Mouse (Mus musculus) neural tube, embryonic 13.5 days (tissue): ENCODE measurements around the gene Gm7137. TPM values are rescaled to one million over a fixed set of nuclear protein-coding genes. Genes with fewer than 3 reads are reported as not detected.
"Not testable (repeated sequence)": the region's sequence is repeated elsewhere in the genome, so short reads cannot be mapped to it uniquely, and the experiment has no call there.

Experiments
- ATAC-seq: fragments of 200-750 bp; cut with Nextera tagmentation; 2 replicates; pipeline ENCODE4 v1.8.0; 2017; ENCODE audit warnings: low read depth, mild to moderate bottlenecking, moderate TSS enrichment, moderate library complexity
- H3K27ac ChIP-seq: fragments of 300-500 bp; sonication (generic); replicated peaks from 2 replicates; pipeline ENCODE4 v1.5.1; 2015; ENCODE audit warnings: moderate library complexity, mild to moderate bottlenecking, inconsistent platforms
- H3K27me3 ChIP-seq: fragments of 300-500 bp; sonication (generic); 2 replicates; pipeline ENCODE4 v1.6.1; 2015; ENCODE audit warnings: mild to moderate bottlenecking, inconsistent platforms
- H3K36me3 ChIP-seq: fragments of 300-500 bp; sonication (generic); 2 replicates; pipeline ENCODE4 v1.6.1; 2015; ENCODE audit warnings: mild to moderate bottlenecking, inconsistent platforms
- H3K4me1 ChIP-seq: fragments of 300-500 bp; sonication (generic); replicated peaks from 2 replicates; pipeline ENCODE4 v1.6.1; 2015; ENCODE audit warnings: inconsistent platforms
- H3K4me2 ChIP-seq: fragments of 300-500 bp; sonication (generic); 2 replicates; pipeline ENCODE4 v1.6.1; 2015; ENCODE audit warnings: inconsistent platforms, mild to moderate bottlenecking, moderate library complexity
- H3K4me3 ChIP-seq: fragments of 300-500 bp; sonication (generic); 2 replicates; pipeline ENCODE4 v1.5.1; 2015; ENCODE audit warnings: mild to moderate bottlenecking, inconsistent platforms
- H3K9ac ChIP-seq: fragments of 300-500 bp; sonication (generic); 2 replicates; pipeline ENCODE4 v1.6.1; 2015; ENCODE audit warnings: moderate library complexity, mild to moderate bottlenecking, inconsistent platforms
- H3K9me3 ChIP-seq: fragments of 300-500 bp; sonication (generic); 2 replicates; pipeline ENCODE4 v1.6.1; 2016; ENCODE audit warnings: inconsistent platforms
- WGBS: fragments of 180-500 bp; shearing (Covaris S2); methylation state at CpG from one replicate; pipeline ENCODE4 v1.1.7; 2015; 5-methylcytosine and 5-hydroxymethylcytosine counted together
- polyA plus RNA-seq: library from polyadenylated mRNA; unstranded; fragments of >200 nt; fragmentation: Nextera tagmentation; extraction: Ambion mirVana; gene quantifications from 2 replicates; pipeline ENCODE4 v1.2.1, GENCODE M21; 2015

The Gm7137 gene
- not detected in 2 replicates for polyA plus RNA-seq

GRCm38 (mm10) chr10:77787876-77788275, at the start of gene Gm7137:
Gene Gm7137 (minus strand): TSS chr10:77788200.
- not testable (repeated sequence) for H3K27me3 ChIP-seq, H3K9ac ChIP-seq, H3K4me1 ChIP-seq, H3K36me3 ChIP-seq, H3K4me3 ChIP-seq, H3K9me3 ChIP-seq, H3K4me2 ChIP-seq, ATAC-seq, H3K27ac ChIP-seq
- WGBS, result 40% methylated on average over 1 of the region's 1 CpGs

- Histone ChIP-seq H3K4me3 (no peak within 1 kb of the TSS), H3K36me3 (no peaks in the 10 kb centered on the region), H3K4me2 (no peak within 1 kb of the TSS), H3K4me1 (no peaks in the 10 kb centered on the region), H3K9ac (no peak within 1 kb of the TSS), H3K9me3 (no peaks in the 10 kb centered on the region), H3K27me3 (no peaks in the 10 kb centered on the region), H3K27ac (no peak within 1 kb of the TSS)
- ATAC-seq, result no peak
- WGBS, result 73% methylated on average over 6 of the region's 9 CpGs
These were observed 47.6 kb upstream of the Gm7137 start, which contains the start of gene Krtap10-10 for GRCm38 (mm10) chr10:77835647-77836046. Gene Krtap10-10 (plus strand): TSS chr10:77835947.

- Histone ChIP-seq H3K4me1 (no peaks in the 10 kb centered on the region), H3K9ac (no peak within 1 kb of the TSS), H3K9me3 (peaks cover 5% of the 10 kb centered on the region; the same call in 1 of the 2 replicates), H3K4me3 (no peak within 1 kb of the TSS), H3K27me3 (no peaks in the 10 kb centered on the region), H3K27ac (no peak within 1 kb of the TSS), H3K4me2 (no peak within 1 kb of the TSS), H3K36me3 (no peaks in the 10 kb centered on the region)
- 83% methylated on average over 6 of the region's 6 CpGs for WGBS
- ATAC-seq, result no peak
These were observed 39.0 kb upstream of the Gm7137 start, which contains the start of gene Krtap10-4 for GRCm38 (mm10) chr10:77826951-77827350. Gene Krtap10-4 (minus strand): TSS chr10:77827095.

- H3K4me2 ChIP-seq, result no peak overlapping the region
- H3K9ac ChIP-seq, result no peak overlapping the region
- no peaks in the 10 kb centered on the region for H3K36me3 ChIP-seq
- no peak overlapping the region for H3K4me3 ChIP-seq
- WGBS, result 46% methylated on average over 4 of the region's 4 CpGs
- ATAC-seq, result no peak
- no peaks in the 10 kb centered on the region for H3K27me3 ChIP-seq
- peaks cover 5% of the 10 kb centered on the region; the same call in 1 of the 2 replicates for H3K9me3 ChIP-seq
- H3K27ac ChIP-seq, result no peak overlapping the region
- no peaks in the 10 kb centered on the region for H3K4me1 ChIP-seq
These were observed 31.2 kb upstream of the Gm7137 start for GRCm38 (mm10) chr10:77819203-77819602.

- WGBS, result 97% methylated on average over 4 of the region's 4 CpGs
- Histone ChIP-seq H3K4me1 (no peaks in the 10 kb centered on the region), H3K36me3 (no peaks in the 10 kb centered on the region), H3K4me3 (no peak overlapping the region), H3K27me3 (no peaks in the 10 kb centered on the region), H3K27ac (no peak overlapping the region), H3K9me3 (no peaks in the 10 kb centered on the region), H3K9ac (no peak overlapping the region), H3K4me2 (no peak overlapping the region)
- ATAC-seq, result no peak
These were observed 30.5 kb upstream of the Gm7137 start for GRCm38 (mm10) chr10:77818523-77818922.

- no peaks in the 10 kb centered on the region for H3K9me3 ChIP-seq
- no peak overlapping the region for H3K9ac ChIP-seq
- no peaks in the 10 kb centered on the region for H3K27me3 ChIP-seq
- ATAC-seq, result no peak
- H3K36me3 ChIP-seq, result no peaks in the 10 kb centered on the region
- no peak overlapping the region for H3K27ac ChIP-seq
- no peak overlapping the region for H3K4me3 ChIP-seq
- H3K4me2 ChIP-seq, result no peak overlapping the region
- WGBS, result 36% methylated on average over 5 of the region's 5 CpGs
- no peaks in the 10 kb centered on the region for H3K4me1 ChIP-seq
These were observed 27.5 kb upstream of the Gm7137 start for GRCm38 (mm10) chr10:77815514-77815913.

- no peaks in the 10 kb centered on the region for H3K27me3 ChIP-seq
- H3K4me2 ChIP-seq, result no peak within 1 kb of the TSS
- H3K36me3 ChIP-seq, result no peaks in the 10 kb centered on the region
- no peak for ATAC-seq
- 63% methylated on average over 4 of the region's 4 CpGs for WGBS
- no peak within 1 kb of the TSS for H3K9ac ChIP-seq
- no peak within 1 kb of the TSS for H3K27ac ChIP-seq
- H3K4me1 ChIP-seq, result no peaks in the 10 kb centered on the region
- H3K9me3 ChIP-seq, result no peaks in the 10 kb centered on the region
- H3K4me3 ChIP-seq, result no peak within 1 kb of the TSS
These were observed 26.4 kb upstream of the Gm7137 start, which contains the start of gene Gm2696 for GRCm38 (mm10) chr10:77814382-77814781. Gene Gm2696 (plus strand): TSS chr10:77814682.

GRCm38 (mm10) chr10:77811743-77812142, 23.7 kb upstream of the Gm7137 start, which contains the start of gene Gm9507:
Gene Gm9507 (minus strand): TSS chr10:77811843.
- H3K36me3 ChIP-seq, result no peaks in the 10 kb centered on the region
- no peak within 1 kb of the TSS for H3K4me2 ChIP-seq
- 71% methylated on average over 5 of the region's 5 CpGs for WGBS
- no peak for ATAC-seq
- no peaks in the 10 kb centered on the region for H3K4me1 ChIP-seq
- no peak within 1 kb of the TSS for H3K9ac ChIP-seq
- H3K4me3 ChIP-seq, result no peak within 1 kb of the TSS
- H3K9me3 ChIP-seq, result no peaks in the 10 kb centered on the region
- no peak within 1 kb of the TSS for H3K27ac ChIP-seq
- H3K27me3 ChIP-seq, result no peaks in the 10 kb centered on the region

- Histone ChIP-seq H3K4me3 (no peak overlapping the region), H3K4me2 (no peak overlapping the region), H3K9ac (no peak overlapping the region), H3K9me3 (no peaks in the 10 kb centered on the region), H3K36me3 (no peaks in the 10 kb centered on the region), H3K27me3 (no peaks in the 10 kb centered on the region), H3K4me1 (0 out of 2 replicates have a peak, but pooled peaks cover under 1% of the 10 kb centered on the region), H3K27ac (no peak overlapping the region)
- WGBS, result 87% methylated on average over 3 of the region's 3 CpGs
- no peak for ATAC-seq
These were observed 16.1 kb upstream of the Gm7137 start for GRCm38 (mm10) chr10:77804095-77804494.

- 28% methylated on average over 8 of the region's 8 CpGs for WGBS
- H3K4me1 ChIP-seq, result peaks cover 8% of the 10 kb centered on the region; the same call in 1 of the 2 replicates
- H3K9ac ChIP-seq, result no peak within 1 kb of the TSS
- peak within 1 kb of the TSS; percentile 49; the same call in 1 of the 2 replicates for H3K27ac ChIP-seq
- no peak for ATAC-seq
- H3K9me3 ChIP-seq, result no peaks in the 10 kb centered on the region
- no peaks in the 10 kb centered on the region for H3K27me3 ChIP-seq
- H3K4me2 ChIP-seq, result no peak within 1 kb of the TSS
- no peak within 1 kb of the TSS for H3K4me3 ChIP-seq
- no peaks in the 10 kb centered on the region for H3K36me3 ChIP-seq
These were observed 11.0 kb upstream of the Gm7137 start, which contains the start of gene Gm19668 for GRCm38 (mm10) chr10:77798921-77799508. Gene Gm19668 (minus strand): TSS chr10:77799133.

GRCm38 (mm10) chr10:77798164-77798920, 10.3 kb upstream of the Gm7137 start:
- WGBS, result 35% methylated on average over 3 of the region's 3 CpGs
- H3K36me3 ChIP-seq, H3K4me2 ChIP-seq, H3K4me3 ChIP-seq, H3K27me3 ChIP-seq, H3K4me1 ChIP-seq, H3K9me3 ChIP-seq, H3K9ac ChIP-seq: not testable (repeated sequence)
- H3K27ac ChIP-seq, result peak overlapping the region; percentile 49; the same call in 1 of the 2 replicates
- 0 out of 2 replicates have a peak, but pooled peaks have one; percentile 27 for ATAC-seq

GRCm38 (mm10) chr10:77797677-77798076, 9.7 kb upstream of the Gm7137 start:
- Histone ChIP-seq H3K4me1 (peaks cover 8% of the 10 kb centered on the region; the same call in 1 of the 2 replicates), H3K9me3 (no peaks in the 10 kb centered on the region), H3K4me2 (no peak overlapping the region), H3K9ac (no peak overlapping the region; the same call in 1 of the 2 replicates), H3K27me3 (no peaks in the 10 kb centered on the region), H3K27ac (peak overlapping the region; percentile 49; the same call in 1 of the 2 replicates), H3K4me3 (no peak overlapping the region), H3K36me3 (no peaks in the 10 kb centered on the region)
- no peak for ATAC-seq
- whole genome bisulfite sequencing, result 16% methylated on average over 3 of the region's 3 CpGs
